Mouse (Mus musculus) large intestine, adult 2 months (tissue): ENCODE results near the gene Ddx58. TPM values are rescaled to one million over a fixed set of nuclear protein-coding genes. Genes with fewer than 3 reads are reported as not detected.

Experiments
- DNase-seq: peaks from one replicate; pipeline ENCODE4 v3.0.0-alpha.2; 2012; ENCODE audit warnings: low read depth, low spot score
- WGBS: fragments of 180-500 bp; shearing (Covaris S2); methylation state at CpG from one replicate; pipeline ENCODE4 v1.1.7; 2018; 5-methylcytosine and 5-hydroxymethylcytosine counted together
- polyA plus RNA-seq: library from polyadenylated mRNA; depleted of rRNA; stranded (reverse); fragments of >200 nt; gene quantifications from 2 replicates; pipeline ENCODE4 v1.2.3, GENCODE M21; 2012; rRNA removed

The Ddx58 gene
- polyA plus RNA-seq, 1 experiment = 13.5 TPM

- WGBS = 87% methylated on average over 4 of the region's 4 CpGs
These were observed 84.9 kb downstream of the Ddx58 start for GRCm38 (mm10) chr4:40154751-40155150.

More at GRCm38 (mm10) chr4:40154751-40155150, 84.9 kb downstream of the Ddx58 start:
- no peak for DNase-seq

Other genes starting within 250 kb of the Ddx58 start
- 47.3 and 80.3 TPM in 2 replicates for gene Aco1, start 96.7 kb downstream of the Ddx58 start, polyA plus RNA-seq
- gene Smim27, start 29.8 kb upstream of the Ddx58 start, polyA plus RNA-seq = 9.0 and 10.6 TPM in 2 replicates
- 2.8 and 4.2 TPM in 2 replicates for gene Topors, start 30.0 kb upstream of the Ddx58 start, polyA plus RNA-seq
- 94.9 and 97.0 TPM in 2 replicates for gene Ndufb6, start 39.6 kb upstream of the Ddx58 start, polyA plus RNA-seq
- 0.04 and 0.05 TPM in 2 replicates for gene Tmem215, start 232.4 kb upstream of the Ddx58 start, polyA plus RNA-seq